15 mouse cellular contexts compared by ENCODE assay signal in genomic region chr12:73460291-73460761, GRCm38 (mm10).
DNase-seq lines count a peak whose midpoint lies in the region; ATAC-seq and TF ChIP-seq lines count a peak whose summit lies in the region.
"Had no signal": no experiment of that assay in that cellular context is flagged by ENCODE, and none has a peak within 500 bp of the region (broad histone marks: within the 10 kb centered on the region; RNA-seq: fewer than 3 reads in every experiment).

No protein-coding gene starts in this region.

- TF ChIP-seq POLR2A in kidney, adult 2 months (IDR thresholded peaks at IDR 0.05; ENCODE audit: low read depth, low read length): no peak

- H3K4me3 ChIP-seq in forebrain, embryonic 10.5 days: no peak overlapping the region
- H3K4me3 ChIP-seq in forebrain, embryonic 13.5 days: no peak overlapping the region
- H3K4me3 ChIP-seq in embryonic facial prominence, embryonic 10.5 days: no peak overlapping the region
- H3K4me3 ChIP-seq in kidney, adult 2 months (ENCODE audit: insufficient read depth, low read depth, low read length): no peak overlapping the region
- H3K4me3 ChIP-seq in limb, embryonic 11.5 days (ENCODE audit: low read depth, low read length): no peak overlapping the region
- H3K4me3 ChIP-seq: heart, embryonic 12.5 days; layer of hippocampus, adult 2 months; liver, embryonic 15.5 days; midbrain, embryonic 12.5 days had no signal

- H3K36me3 ChIP-seq in forebrain, embryonic 10.5 days (replicated peaks): no peaks in the 10 kb centered on the region
- no peaks in the 10 kb centered on the region for H3K36me3 ChIP-seq in forebrain, embryonic 13.5 days (ENCODE audit: poor library complexity, severe bottlenecking)
- H3K36me3 ChIP-seq in embryonic facial prominence, embryonic 10.5 days (replicated peaks): no peaks in the 10 kb centered on the region
- no peaks in the 10 kb centered on the region for H3K36me3 ChIP-seq in kidney, adult 2 months (ENCODE audit: control insufficient read depth, insufficient read depth, low read length)
- no peaks in the 10 kb centered on the region for H3K36me3 ChIP-seq in limb, embryonic 11.5 days (ENCODE audit: control insufficient read depth, insufficient read depth, low read length)
- H3K36me3 ChIP-seq: heart, embryonic 12.5 days; liver, embryonic 15.5 days; midbrain, embryonic 12.5 days had no signal

- no peak for DNase-seq in forebrain, embryonic 10.5 days (ENCODE audit: extremely low spot score, low spot score)
- peak; percentile 79 for DNase-seq in embryonic facial prominence, embryonic 10.5 days (ENCODE audit: low spot score)
- DNase-seq in kidney, adult 2 months: peak; percentile 65
- peak; percentile 75 for DNase-seq in limb, embryonic 11.5 days (ENCODE audit: low spot score)
- no peak for DNase-seq in gastrocnemius, postnatal 36 days
- no peak for DNase-seq in spleen, adult 18-20 months
- DNase-seq: cerebellum, postnatal 10 days; forebrain, postnatal 0 days; heart, postnatal 36 days had no signal

- no peaks in the 10 kb centered on the region for H3K9me3 ChIP-seq in forebrain, embryonic 10.5 days
- H3K9me3 ChIP-seq in forebrain, embryonic 13.5 days (replicated peaks): no peaks in the 10 kb centered on the region
- no peaks in the 10 kb centered on the region for H3K9me3 ChIP-seq in embryonic facial prominence, embryonic 10.5 days
- H3K9me3 ChIP-seq in limb, embryonic 11.5 days (ENCODE audit: control insufficient read depth, low read length): no peaks in the 10 kb centered on the region
- H3K9me3 ChIP-seq: liver, embryonic 15.5 days; midbrain, embryonic 12.5 days had no signal

- no peak for TF ChIP-seq CTCF in kidney, adult 2 months (conservative IDR thresholded peaks at IDR 0.05; ENCODE audit: insufficient read depth, insufficient read length, low read depth, low read length)

- WGBS in forebrain, embryonic 10.5 days: 18% methylated on average over 2 of the region's 2 CpGs
- 42% methylated on average over 2 of the region's 2 CpGs for WGBS in forebrain, embryonic 13.5 days
- WGBS in embryonic facial prominence, embryonic 10.5 days: 7% methylated on average over 2 of the region's 2 CpGs
- whole genome bisulfite sequencing in kidney, adult 2 months: 20% methylated on average over 2 of the region's 2 CpGs
- 4% methylated on average over 2 of the region's 2 CpGs for WGBS in limb, embryonic 11.5 days

- H3K27ac ChIP-seq in forebrain, embryonic 10.5 days: peak overlapping the region; percentile 44; the same call in 1 of the 2 replicates
- H3K27ac ChIP-seq in forebrain, embryonic 13.5 days: no peak overlapping the region
- H3K27ac ChIP-seq in embryonic facial prominence, embryonic 10.5 days (replicated peaks): peak overlapping the region; percentile 65
- peak overlapping the region; percentile 91 for H3K27ac ChIP-seq in kidney, adult 2 months (ENCODE audit: insufficient read depth, low read depth, low read length)
- no peak overlapping the region; the same call in 1 of the 2 replicates for H3K27ac ChIP-seq in limb, embryonic 11.5 days (replicated peaks; ENCODE audit: low read depth, low read length)
- H3K27ac ChIP-seq: layer of hippocampus, adult 2 months; liver, embryonic 15.5 days; midbrain, embryonic 12.5 days had no signal

- no peak overlapping the region for H3K4me2 ChIP-seq in forebrain, embryonic 13.5 days
- H3K4me2 ChIP-seq in limb, embryonic 11.5 days (ENCODE audit: low read depth, severe bottlenecking): no peak overlapping the region
- H3K4me2 ChIP-seq: heart, embryonic 12.5 days; liver, embryonic 15.5 days; midbrain, embryonic 12.5 days had no signal

- ATAC-seq in forebrain, embryonic 13.5 days: no peak
- peak; percentile 90 for ATAC-seq in limb, embryonic 11.5 days (ENCODE audit: insufficient number of reproducible peaks, low FRiP score, low TSS enrichment, low read depth)
- no peak for ATAC-seq in erythroid progenitor cell, adult 5-6 weeks (replicated peaks; ENCODE audit: low FRiP score, poor library complexity, severe bottlenecking)
- ATAC-seq: forebrain, postnatal 0 days had no signal

- no peak overlapping the region for H3K9ac ChIP-seq in forebrain, embryonic 13.5 days
- H3K9ac ChIP-seq in limb, embryonic 11.5 days (ENCODE audit: low read length): no peak overlapping the region
- H3K9ac ChIP-seq: forebrain, postnatal 0 days; heart, embryonic 12.5 days; liver, embryonic 15.5 days; midbrain, embryonic 12.5 days had no signal

- H3K27me3 ChIP-seq in forebrain, embryonic 10.5 days (ENCODE audit: poor library complexity, severe bottlenecking): no peaks in the 10 kb centered on the region
- 0 out of 2 replicates have a peak, but pooled peaks cover 5% of the 10 kb centered on the region for H3K27me3 ChIP-seq in forebrain, embryonic 13.5 days
- peaks cover 9% of the 10 kb centered on the region for H3K27me3 ChIP-seq in embryonic facial prominence, embryonic 10.5 days (replicated peaks; ENCODE audit: low read depth, poor library complexity, severe bottlenecking)
- no peaks in the 10 kb centered on the region for H3K27me3 ChIP-seq in kidney, adult 2 months (replicated peaks; ENCODE audit: control insufficient read depth, insufficient read depth, low read length)
- H3K27me3 ChIP-seq in limb, embryonic 11.5 days (ENCODE audit: control insufficient read depth, insufficient read depth, low read length): no peaks in the 10 kb centered on the region
- H3K27me3 ChIP-seq: heart, embryonic 12.5 days had no signal

- peaks cover 24% of the 10 kb centered on the region for H3K4me1 ChIP-seq in forebrain, embryonic 10.5 days
- no peaks in the 10 kb centered on the region for H3K4me1 ChIP-seq in forebrain, embryonic 13.5 days
- peaks cover 44% of the 10 kb centered on the region for H3K4me1 ChIP-seq in embryonic facial prominence, embryonic 10.5 days
- H3K4me1 ChIP-seq in kidney, adult 2 months (ENCODE audit: control insufficient read depth, insufficient read depth, low read length): peaks cover 2% of the 10 kb centered on the region; the same call in 1 of the 2 replicates
- peaks cover 21% of the 10 kb centered on the region for H3K4me1 ChIP-seq in limb, embryonic 11.5 days (ENCODE audit: control insufficient read depth, insufficient read depth, low read length)
- H3K4me1 ChIP-seq: liver, embryonic 15.5 days; midbrain, embryonic 12.5 days had no signal

- intact Hi-C loops in gastrocnemius, postnatal 36 days (cut with DNase I): no loop called here

Comparison
In these comparisons a context has a peak if more than half of its experiments do, and no peak if none do; other contexts are left out.
1. H3K27ac ChIP-seq: peak in forebrain, embryonic 10.5 days (single experiment), embryonic facial prominence, embryonic 10.5 days (single experiment) and kidney, adult 2 months (single experiment); none in forebrain, embryonic 13.5 days (single experiment) and limb, embryonic 11.5 days (single experiment).
2. DNase-seq: peak in embryonic facial prominence, embryonic 10.5 days (single experiment), kidney, adult 2 months (single experiment) and limb, embryonic 11.5 days (single experiment); none in forebrain, embryonic 10.5 days (single experiment), gastrocnemius, postnatal 36 days (0 of 2) and spleen, adult 18-20 months (0 of 2).